Mouse (Mus musculus) CH12.LX (cell line): ENCODE data around the gene Cd164l2. TPM values are rescaled to one million over a fixed set of nuclear protein-coding genes. Genes with fewer than 3 reads are reported as not detected.

Experiments
- DNase-seq: peaks from one replicate; pipeline ENCODE4 v3.0.0-alpha.2; 2013; ENCODE audit errors: extremely low read depth
- H3K27ac ChIP-seq: 2 replicates; pipeline ENCODE4 v1.5.1; 2012; ENCODE audit warnings: low read depth, mild to moderate bottlenecking, control low read depth, moderate library complexity; ENCODE audit not compliant: insufficient read depth
- H3K27me3 ChIP-seq: replicated peaks from 2 replicates; pipeline ENCODE3; 2012; ENCODE audit warnings: inconsistent platforms
- H3K36me3 ChIP-seq, 2 experiments: replicated peaks in 1 of 2; 2 replicates each; pipeline versions ENCODE3 to v1.6.1; 2012; ENCODE audit warnings: inconsistent platforms in 1 of 2, low read length in 1 of 2, mild to moderate bottlenecking in 1 of 2, mixed read lengths in 1 of 2, moderate library complexity in 1 of 2; ENCODE audit not compliant: control insufficient read depth in 1 of 2, insufficient read depth in 1 of 2
- H3K4me1 ChIP-seq, 2 experiments: 2 replicates each; pipeline ENCODE4 v1.6.1; 2012; ENCODE audit warnings: inconsistent platforms in 1 of 2, moderate library complexity in 1 of 2; ENCODE audit not compliant: insufficient read depth in 2 of 2, control insufficient read depth in 1 of 2
- H3K4me2 ChIP-seq: 2 replicates; pipeline ENCODE4 v1.6.1; 2012; ENCODE audit warnings: low read depth, mild to moderate bottlenecking, control low read depth; ENCODE audit not compliant: poor library complexity, insufficient read depth, severe bottlenecking
- H3K4me3 ChIP-seq, 3 experiments: fragments of 150-350 bp in 1 of 3; sonication (generic) in 1 of 3; replicated peaks in 1 of 3; 2 replicates each; pipeline versions ENCODE3 to v1.5.1; 2011 to 2012; ENCODE audit warnings: low read depth in 2 of 3, low read length in 2 of 3, mild to moderate bottlenecking in 2 of 3, moderate library complexity in 2 of 3, control low read depth in 1 of 3, improper control_type of control experiment in 1 of 3, inconsistent platforms in 1 of 3, mixed read lengths in 1 of 3; ENCODE audit not compliant: poor library complexity in 1 of 3
- H3K79me2 ChIP-seq: replicated peaks from 2 replicates; pipeline ENCODE4 v1.6.1; 2012; ENCODE audit warnings: mild to moderate bottlenecking, moderate library complexity; ENCODE audit not compliant: control insufficient read depth, poor library complexity, insufficient read depth, severe bottlenecking; ENCODE audit errors: extremely low read depth
- H3K9ac ChIP-seq: 2 replicates; pipeline ENCODE4 v1.6.1; 2012; ENCODE audit warnings: low read depth, mild to moderate bottlenecking, control low read depth, moderate library complexity; ENCODE audit not compliant: insufficient read depth
- H3K9me3 ChIP-seq: replicated peaks from 2 replicates; pipeline ENCODE3; 2012; ENCODE audit warnings: low read length, inconsistent platforms, mixed read lengths
- BHLHE40 ChIP-seq: IDR thresholded peaks from 2 replicates; pipeline ENCODE4 v1.6.1; 2011; ENCODE audit warnings: mild to moderate bottlenecking, low read depth, low read length, improper control_type of control experiment
- CHD1 ChIP-seq: IDR thresholded peaks from 2 replicates; pipeline ENCODE4 v1.6.1; 2012; ENCODE audit warnings: low read depth, low read length, improper control_type of control experiment, inconsistent platforms
- CTCF ChIP-seq, 2 experiments: IDR thresholded peaks in 1 of 2; conservative IDR thresholded peaks in 1 of 2; 2 replicates each; pipeline ENCODE4 v1.5.1; 2011 to 2012; ENCODE audit warnings: low read depth in 2 of 2, low read length in 2 of 2, improper control_type of control experiment in 1 of 2, inconsistent platforms in 1 of 2, mild to moderate bottlenecking in 1 of 2, moderate library complexity in 1 of 2
- EP300 ChIP-seq: IDR thresholded peaks from 2 replicates; pipeline ENCODE4 v1.6.1; 2011; ENCODE audit warnings: low read length, improper control_type of control experiment
- ETS1 ChIP-seq: conservative IDR thresholded peaks from 2 replicates; pipeline ENCODE4 v1.6.1; 2012; ENCODE audit warnings: low read depth, mild to moderate bottlenecking, inconsistent platforms, low read length, improper control_type of control experiment, moderate library complexity
- IRF4 ChIP-seq: IDR thresholded peaks from 2 replicates; pipeline ENCODE4 v1.6.1; 2014; ENCODE audit warnings: low read depth, mild to moderate bottlenecking, inconsistent platforms, low read length, improper control_type of control experiment
- JUND ChIP-seq: conservative IDR thresholded peaks from 2 replicates; pipeline ENCODE4 v1.6.1; 2011; ENCODE audit warnings: low read depth, low read length, improper control_type of control experiment
- MXI1 ChIP-seq: IDR thresholded peaks from 2 replicates; pipeline ENCODE4 v1.6.1; 2011; ENCODE audit warnings: mild to moderate bottlenecking, low read depth, low read length, improper control_type of control experiment
- PAX5 ChIP-seq: IDR thresholded peaks from 2 replicates; pipeline ENCODE4 v1.6.1; 2012; ENCODE audit warnings: low read length, inconsistent platforms, mixed read lengths
- RAD21 ChIP-seq: IDR thresholded peaks from 2 replicates; pipeline ENCODE4 v1.6.1; 2011; ENCODE audit warnings: low read depth, mild to moderate bottlenecking, low read length, improper control_type of control experiment, moderate library complexity
- SIN3A ChIP-seq: IDR thresholded peaks from 2 replicates; pipeline ENCODE4 v1.6.1; 2012; ENCODE audit warnings: low read length, improper control_type of control experiment, inconsistent platforms
- SMC3 ChIP-seq: IDR thresholded peaks from 2 replicates; pipeline ENCODE4 v1.6.1; 2011; ENCODE audit warnings: low read depth, low read length, improper control_type of control experiment
- TBP ChIP-seq: conservative IDR thresholded peaks from 2 replicates; pipeline ENCODE4 v1.6.1; 2011; ENCODE audit warnings: low read depth, low read length, improper control_type of control experiment
- TCF12 ChIP-seq: IDR thresholded peaks from 2 replicates; pipeline ENCODE4 v1.6.1; 2014; ENCODE audit warnings: low read depth, mild to moderate bottlenecking, inconsistent platforms, low read length, improper control_type of control experiment
- UBTF ChIP-seq: IDR thresholded peaks from 2 replicates; pipeline ENCODE4 v1.6.1; 2012; ENCODE audit warnings: low read depth, mild to moderate bottlenecking, inconsistent platforms, low read length, improper control_type of control experiment, moderate library complexity
- USF2 ChIP-seq: conservative IDR thresholded peaks from 2 replicates; pipeline ENCODE4 v1.6.1; 2011; ENCODE audit warnings: low read depth, low read length, improper control_type of control experiment
- ZC3H11A ChIP-seq: IDR thresholded peaks from 2 replicates; pipeline ENCODE4 v1.6.1; 2012; ENCODE audit warnings: low read depth, mild to moderate bottlenecking, inconsistent platforms, low read length, improper control_type of control experiment
- ZKSCAN1 ChIP-seq: IDR thresholded peaks from 2 replicates; pipeline ENCODE4 v1.6.1; 2012; ENCODE audit warnings: low read depth, inconsistent platforms, low read length, improper control_type of control experiment, borderline replicate concordance
- ZNF384 ChIP-seq: IDR thresholded peaks from 2 replicates; pipeline ENCODE4 v1.6.1; 2012; ENCODE audit warnings: low read depth, low read length, improper control_type of control experiment, inconsistent platforms
- dilution Hi-C: fragments of 300-500 bp; cut with MboI; formaldehyde crosslinking; loops from 2 replicates; pipeline ENCODE4 v1.14.3; 2020; ENCODE audit warnings: low sequenced_read_pairs; ENCODE audit not compliant: extremely low pct_unique_long_range_greater_than_20kb, extremely low pct_ligation_motif_present
- in situ Hi-C: fragments of 300-500 bp; cut with MboI; formaldehyde crosslinking; loops from 3 replicates; pipeline ENCODE4 v1.14.3; 2019; ENCODE audit warnings: low sequenced_read_pairs, low pct_ligation_motif_present, low pct_unique_long_range_greater_than_20kb, mixed read lengths
- polyA plus RNA-seq: library from polyadenylated mRNA; unstranded; fragments of >175 nt; gene quantifications from 2 replicates; pipeline ENCODE4 v1.2.1, GENCODE M21; 2012; ENCODE audit warnings: low read depth; ENCODE audit not compliant: insufficient read length
- total RNA-seq, 2 experiments: library from RNA; depleted of rRNA; stranded (reverse); fragments of 300-350 nt in 1 of 2; fragments of >200 nt in 1 of 2; gene quantifications; 2 replicates each; pipeline ENCODE4 v1.2.3; 2012 to 2014

Cd164l2 gene
- total and polyA plus RNA-seq, 3 experiments: not detected

DNA sequence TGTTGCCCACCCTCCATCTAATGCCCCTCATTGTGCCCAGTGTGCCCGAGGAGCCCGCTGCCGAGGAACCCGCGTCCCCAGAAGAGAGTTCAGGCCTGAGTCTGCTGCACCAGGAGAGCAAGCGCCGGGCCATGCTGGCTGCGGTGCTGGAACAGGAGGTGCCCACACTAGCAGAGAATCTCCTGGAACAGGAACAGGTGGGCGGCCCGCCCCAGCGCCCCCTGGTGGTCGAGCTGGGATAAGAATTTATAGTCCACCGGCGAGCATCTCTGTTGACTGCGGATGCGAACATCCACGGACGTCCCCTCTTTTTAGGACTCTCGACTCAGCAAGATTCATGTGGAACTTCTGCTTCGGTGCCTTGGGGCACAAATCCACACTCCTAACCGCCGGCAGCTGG lies 38.7 kb downstream of the Cd164l2 start:
- TF ChIP-seq BHLHE40: 0 out of 2 replicates have a peak, but pooled peaks have one; percentile 5
- TF ChIP-seq ETS1: no peak
- TF ChIP-seq UBTF: no peak
- no peak for TF ChIP-seq ZNF384
- no peak for TF ChIP-seq PAX5
- TF ChIP-seq TCF12: peak; percentile 28; the same call in 1 of the 2 replicates
- peak; percentile 66 for TF ChIP-seq MXI1
- no peak for TF ChIP-seq USF2
- TF ChIP-seq RAD21: peak; percentile 47
- 0 out of 2 replicates have a peak, but pooled peaks have one; percentile 39 for TF ChIP-seq SIN3A
- TF ChIP-seq IRF4: peak; percentile 17; the same call in 1 of the 2 replicates
- no peak for TF ChIP-seq EP300
- no peak for TF ChIP-seq CHD1
- TF ChIP-seq JUND: no peak
- no peak for TF ChIP-seq TBP
- peak; percentile 86 for TF ChIP-seq SMC3
- 0 out of 2 replicates have a peak, but pooled peaks have one; percentile 4 for TF ChIP-seq ZC3H11A
- TF ChIP-seq CTCF (conservative IDR thresholded peaks at IDR 0.05 in 1 of 2, IDR thresholded peaks at IDR 0.05 in 1 of 2; ENCODE audit: low read depth in 2 of 2, low read length in 2 of 2): peak; percentile 21 to 84; a peak in 3 of 4 replicates

DNA sequence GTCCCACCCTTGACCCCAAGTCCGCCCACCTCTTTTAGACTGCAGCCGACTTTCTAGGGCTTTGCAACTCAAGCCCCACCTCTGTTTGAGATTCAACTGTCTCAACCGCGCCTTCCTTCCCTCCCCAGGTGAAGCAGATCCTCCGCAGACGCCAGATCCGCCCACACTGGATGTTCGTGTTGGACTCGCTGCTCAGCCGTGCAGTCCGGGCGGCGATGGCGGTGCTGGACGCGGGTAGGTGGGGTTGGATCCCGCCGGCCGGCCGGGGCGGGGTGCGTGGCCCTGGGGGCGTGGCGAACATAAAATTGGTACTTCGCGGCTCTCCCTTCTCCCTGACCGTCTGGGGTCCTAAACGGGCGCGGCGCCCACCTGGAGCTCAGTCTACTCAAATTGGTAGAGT lies 39.3 kb downstream of the Cd164l2 start:
- Histone ChIP-seq H3K4me3 (no peak overlapping the region), H3K79me2 (no peaks in the 10 kb centered on the region), H3K4me2 (no peak overlapping the region), H3K9me3 (no peaks in the 10 kb centered on the region), H3K4me1 (peaks cover 0 to 10% of the 10 kb centered on the region in 2 experiments; a peak in 2 of 4 replicates)
- dilution Hi-C loops (no loop called here), in situ Hi-C loops (no loop called here)
- no peak for TF ChIP-seq ZKSCAN1
- TF ChIP-seq RAD21: no peak
- no peak for TF ChIP-seq MXI1
- TF ChIP-seq, all 38 proteins: peak for 0
- peaks cover 19% of the 10 kb centered on the region for H3K27me3 ChIP-seq
- H3K36me3 ChIP-seq: peaks cover 0 to 27% of the 10 kb centered on the region in 2 experiments
- H3K27ac ChIP-seq: no peak overlapping the region
- no peak for DNase-seq
- no peak overlapping the region for H3K9ac ChIP-seq

More for the DNA sequence above, 38.7 kb downstream of the Cd164l2 start:
- no peak overlapping the region for H3K4me3 ChIP-seq
- in situ Hi-C loops: no loop called here
- H3K9me3 ChIP-seq: no peaks in the 10 kb centered on the region
- no peak overlapping the region for H3K4me2 ChIP-seq
- no peaks in the 10 kb centered on the region for H3K79me2 ChIP-seq
- dilution Hi-C loops: no loop called here
- H3K9ac ChIP-seq: no peak overlapping the region
- DNase-seq: no peak
- H3K27ac ChIP-seq: no peak overlapping the region
- peaks cover 0 to 21% of the 10 kb centered on the region in 2 experiments for H3K36me3 ChIP-seq
- H3K27me3 ChIP-seq: peaks cover 25% of the 10 kb centered on the region
- H3K4me1 ChIP-seq: peaks cover 0 to 10% of the 10 kb centered on the region in 2 experiments; a peak in 2 of 4 replicates
